Mouse (Mus musculus) heart, embryonic 16.5 days (tissue): ENCODE measurements around the gene Cyp17a1. TPM values are rescaled to one million over a fixed set of nuclear protein-coding genes. Genes with fewer than 3 reads are reported as not detected.
A peak's percentile ranks its signal among the peaks of the same experiment; 100 is the strongest.

Source experiments
- ATAC-seq: fragments of 200-750 bp; cut with Nextera tagmentation; replicated peaks from 2 replicates; pipeline ENCODE4 v1.8.0; 2017; ENCODE audit warnings: moderate number of reproducible peaks; ENCODE audit not compliant: insufficient read depth, low FRiP score; ENCODE audit errors: extremely low read depth
- H3K27ac ChIP-seq: fragments of 300-500 bp; sonication (generic); 2 replicates; pipeline ENCODE4 v1.5.1; 2014; ENCODE audit warnings: mild to moderate bottlenecking, low read length, control low read depth, moderate library complexity
- H3K27me3 ChIP-seq: fragments of 300-500 bp; sonication (generic); 2 replicates; pipeline ENCODE4 v1.6.1; 2014; ENCODE audit warnings: low read length, mixed read lengths; ENCODE audit not compliant: control insufficient read depth, insufficient read depth
- H3K36me3 ChIP-seq: fragments of 300-500 bp; sonication (generic); 2 replicates; pipeline ENCODE4 v1.6.1; 2014; ENCODE audit not compliant: control insufficient read depth, insufficient read depth
- H3K4me1 ChIP-seq: fragments of 300-500 bp; sonication (generic); 2 replicates; pipeline ENCODE4 v1.6.1; 2014; ENCODE audit warnings: low read length, mixed read lengths; ENCODE audit not compliant: control insufficient read depth, insufficient read depth
- H3K4me2 ChIP-seq: fragments of 300-500 bp; sonication (generic); 2 replicates; pipeline ENCODE4 v1.6.1; 2014; ENCODE audit warnings: low read depth, mild to moderate bottlenecking, control low read depth, low read length
- H3K4me3 ChIP-seq: fragments of 300-500 bp; sonication (generic); 2 replicates; pipeline ENCODE4 v1.5.1; 2014; ENCODE audit warnings: mild to moderate bottlenecking, control low read depth, low read length
- H3K9ac ChIP-seq: fragments of 300-500 bp; sonication (generic); 2 replicates; pipeline ENCODE4 v1.6.1; 2014; ENCODE audit warnings: low read length, control low read depth
- H3K9me3 ChIP-seq: fragments of 300-500 bp; sonication (generic); replicated peaks from 2 replicates; pipeline ENCODE4 v1.6.1; 2016; ENCODE audit warnings: low read length; ENCODE audit not compliant: control insufficient read depth
- WGBS: fragments of 180-500 bp; shearing (Covaris S2); extraction: QIAGEN DNeasy Blood & Tissue Kit; methylation state at CpG from one replicate; pipeline ENCODE4 v1.1.7; 2014; 5-methylcytosine and 5-hydroxymethylcytosine counted together
- polyA plus RNA-seq: library from polyadenylated mRNA; unstranded; fragments of >200 nt; fragmentation: Nextera tagmentation; extraction: Ambion mirVana; gene quantifications from 2 replicates; pipeline ENCODE4 v1.2.1, GENCODE M21; 2015

The Cyp17a1 gene
- polyA plus RNA-seq, result 1.00 and 1.7 TPM in 2 replicates

DNA sequence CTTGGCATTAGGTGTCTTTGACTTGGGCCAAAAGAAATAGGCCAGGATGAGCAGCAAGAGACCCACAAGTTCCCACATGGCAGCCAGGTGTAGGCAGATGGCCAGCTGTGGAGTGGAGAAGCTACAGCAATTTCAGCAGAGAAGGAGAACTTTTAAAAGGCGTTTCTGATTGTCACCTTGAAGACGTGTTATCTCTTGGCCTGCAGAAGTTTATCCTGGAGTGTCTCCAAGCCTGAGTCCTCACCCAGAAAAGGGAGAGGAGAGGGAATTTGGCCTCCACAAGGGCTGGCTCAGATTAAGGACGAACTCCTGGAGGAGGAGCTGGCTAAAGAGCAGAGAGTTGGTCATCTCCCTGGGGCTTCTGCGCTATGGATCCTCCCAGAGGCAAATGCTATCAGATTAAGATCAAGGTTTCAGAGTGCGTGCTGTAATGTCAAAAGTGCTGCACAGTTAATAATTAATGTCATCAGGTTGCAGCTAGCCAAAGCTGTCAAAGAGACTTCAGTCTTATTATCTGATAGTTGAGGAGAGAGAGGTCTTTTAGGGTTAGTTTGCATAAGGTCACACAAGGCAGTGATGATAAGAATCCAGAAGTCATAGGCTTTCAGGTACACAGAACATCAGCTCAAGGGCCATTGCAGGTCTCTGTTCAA, at the start of gene Cyp17a1:
TSS of gene Cyp17a1 (minus strand) at position 407 of the 653 bp plus-strand sequence.
- ATAC-seq, result no peak
- no peaks in the 10 kb centered on the region for H3K27me3 ChIP-seq
- H3K36me3 ChIP-seq, result no peaks in the 10 kb centered on the region
- H3K4me2 ChIP-seq, result no peak within 1 kb of the TSS
- H3K4me3 ChIP-seq, result no peak within 1 kb of the TSS
- no peaks in the 10 kb centered on the region for H3K9me3 ChIP-seq
- no peak within 1 kb of the TSS for H3K9ac ChIP-seq
- no peak within 1 kb of the TSS for H3K27ac ChIP-seq
- H3K4me1 ChIP-seq, result 0 out of 2 replicates have a peak, but pooled peaks cover 3% of the 10 kb centered on the region
- 28% methylated on average over 5 of the region's 5 CpGs for WGBS

DNA sequence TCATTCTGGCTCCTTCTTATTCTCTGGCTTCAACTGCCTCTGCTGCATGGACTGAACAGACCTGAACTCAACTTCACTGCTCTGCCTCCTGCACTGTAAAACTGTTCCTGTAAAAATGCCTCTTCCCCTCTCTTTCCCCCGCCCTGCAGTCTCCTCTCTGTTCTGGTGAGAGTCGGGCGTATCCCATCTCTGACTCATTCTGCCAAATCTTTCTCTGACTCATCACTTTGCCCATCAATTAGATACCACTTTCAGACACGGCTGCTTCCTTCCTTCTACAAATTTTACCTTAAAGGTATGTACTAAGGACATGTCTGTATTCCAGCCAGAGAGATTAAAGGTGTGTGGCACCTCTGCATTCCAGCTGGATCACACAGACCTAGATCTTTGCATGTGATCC, 45.2 kb upstream of the Cyp17a1 start:
- no peak overlapping the region for H3K9ac ChIP-seq
- H3K9me3 ChIP-seq, result peaks cover 6% of the 10 kb centered on the region
- no peak overlapping the region for H3K4me3 ChIP-seq
- no peak overlapping the region for H3K27ac ChIP-seq
- no peak for ATAC-seq
- no peaks in the 10 kb centered on the region for H3K4me1 ChIP-seq
- no peaks in the 10 kb centered on the region for H3K27me3 ChIP-seq
- 68% methylated on average over 4 of the region's 4 CpGs for WGBS
- no peak overlapping the region for H3K4me2 ChIP-seq
- H3K36me3 ChIP-seq, result peaks cover 19% of the 10 kb centered on the region

DNA sequence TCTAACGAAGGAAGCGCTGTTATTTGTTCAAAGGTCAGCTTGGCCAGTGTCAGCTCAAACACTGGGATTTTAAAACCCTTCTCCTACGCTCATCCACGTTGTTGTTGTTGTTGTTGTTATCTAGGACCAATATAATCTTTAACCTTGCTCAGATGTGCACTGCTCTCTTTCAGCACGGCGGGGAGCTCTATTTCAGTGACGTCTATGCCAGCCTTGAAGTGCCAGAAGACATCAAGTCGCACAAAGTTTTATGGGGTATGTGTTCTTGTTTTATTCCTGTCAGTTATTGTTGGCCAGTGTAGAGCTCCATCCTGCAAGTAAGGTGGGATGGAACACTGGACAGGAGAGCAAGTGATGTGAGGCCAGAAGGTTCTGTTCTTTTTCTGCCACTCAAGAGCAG, 42.0 kb upstream of the Cyp17a1 start:
- peaks cover 6% of the 10 kb centered on the region for H3K9me3 ChIP-seq
- H3K4me3 ChIP-seq, result no peak overlapping the region
- no peak overlapping the region for H3K27ac ChIP-seq
- no peak for ATAC-seq
- H3K4me2 ChIP-seq, result no peak overlapping the region
- peaks cover 20% of the 10 kb centered on the region for H3K36me3 ChIP-seq
- WGBS, result 83% methylated on average over 8 of the region's 8 CpGs
- no peak overlapping the region for H3K9ac ChIP-seq
- no peaks in the 10 kb centered on the region for H3K27me3 ChIP-seq
- H3K4me1 ChIP-seq, result no peaks in the 10 kb centered on the region

DNA sequence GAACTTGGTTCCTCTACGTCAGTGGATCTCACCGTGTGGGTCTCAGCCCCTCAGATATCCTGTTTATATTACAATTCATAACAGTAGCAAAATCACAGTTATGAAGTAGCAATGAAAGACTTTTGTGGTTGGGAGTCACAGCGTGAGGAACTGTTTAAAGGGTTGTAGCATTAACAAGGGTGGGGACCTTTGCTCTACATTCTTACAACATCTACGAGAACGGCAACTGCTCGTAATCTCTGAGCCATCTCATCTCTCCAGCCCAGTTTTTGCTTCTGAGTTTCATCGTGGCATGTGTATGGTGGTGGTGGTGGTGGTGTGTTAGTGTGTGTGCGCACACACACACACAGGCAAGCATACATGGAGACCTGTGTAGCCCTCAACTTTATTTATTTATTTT, 41.3 kb upstream of the Cyp17a1 start:
- 89% methylated on average over 8 of the region's 8 CpGs for WGBS
- Histone ChIP-seq H3K4me3 (no peak overlapping the region), H3K36me3 (peaks cover 15% of the 10 kb centered on the region), H3K4me1 (no peaks in the 10 kb centered on the region), H3K27ac (no peak overlapping the region), H3K9ac (no peak overlapping the region), H3K9me3 (peaks cover 6% of the 10 kb centered on the region), H3K27me3 (no peaks in the 10 kb centered on the region), H3K4me2 (no peak overlapping the region)
- ATAC-seq, result no peak

DNA sequence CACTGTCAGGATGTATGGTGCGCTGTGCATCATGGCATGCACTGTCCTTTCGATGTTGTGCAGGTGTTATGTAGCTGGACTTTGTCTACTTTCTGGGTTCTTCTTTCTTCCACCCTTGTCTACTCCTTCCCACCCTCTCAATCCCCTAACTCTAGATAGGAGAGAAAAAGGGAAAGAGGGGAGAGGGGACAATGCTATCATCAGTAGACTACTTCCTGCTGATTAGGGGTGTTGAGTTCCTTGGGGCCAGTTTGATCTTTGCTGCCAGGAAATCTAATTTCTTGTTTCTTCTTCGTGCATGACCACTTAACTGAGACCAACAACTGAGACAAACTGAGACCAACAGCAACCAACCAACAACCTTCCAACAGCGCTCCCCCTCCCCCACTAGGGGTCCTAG, 37.6 kb upstream of the Cyp17a1 start:
- Histone ChIP-seq H3K9me3 (no peaks in the 10 kb centered on the region), H3K36me3 (peaks cover 3% of the 10 kb centered on the region; the same call in 1 of the 2 replicates), H3K4me3 (no peak overlapping the region), H3K27me3 (no peaks in the 10 kb centered on the region), H3K4me2 (no peak overlapping the region), H3K9ac (no peak overlapping the region), H3K4me1 (peaks cover 10% of the 10 kb centered on the region; the same call in 1 of the 2 replicates), H3K27ac (no peak overlapping the region)
- ATAC-seq, result no peak
- WGBS, result 79% methylated on average over 4 of the region's 4 CpGs

DNA sequence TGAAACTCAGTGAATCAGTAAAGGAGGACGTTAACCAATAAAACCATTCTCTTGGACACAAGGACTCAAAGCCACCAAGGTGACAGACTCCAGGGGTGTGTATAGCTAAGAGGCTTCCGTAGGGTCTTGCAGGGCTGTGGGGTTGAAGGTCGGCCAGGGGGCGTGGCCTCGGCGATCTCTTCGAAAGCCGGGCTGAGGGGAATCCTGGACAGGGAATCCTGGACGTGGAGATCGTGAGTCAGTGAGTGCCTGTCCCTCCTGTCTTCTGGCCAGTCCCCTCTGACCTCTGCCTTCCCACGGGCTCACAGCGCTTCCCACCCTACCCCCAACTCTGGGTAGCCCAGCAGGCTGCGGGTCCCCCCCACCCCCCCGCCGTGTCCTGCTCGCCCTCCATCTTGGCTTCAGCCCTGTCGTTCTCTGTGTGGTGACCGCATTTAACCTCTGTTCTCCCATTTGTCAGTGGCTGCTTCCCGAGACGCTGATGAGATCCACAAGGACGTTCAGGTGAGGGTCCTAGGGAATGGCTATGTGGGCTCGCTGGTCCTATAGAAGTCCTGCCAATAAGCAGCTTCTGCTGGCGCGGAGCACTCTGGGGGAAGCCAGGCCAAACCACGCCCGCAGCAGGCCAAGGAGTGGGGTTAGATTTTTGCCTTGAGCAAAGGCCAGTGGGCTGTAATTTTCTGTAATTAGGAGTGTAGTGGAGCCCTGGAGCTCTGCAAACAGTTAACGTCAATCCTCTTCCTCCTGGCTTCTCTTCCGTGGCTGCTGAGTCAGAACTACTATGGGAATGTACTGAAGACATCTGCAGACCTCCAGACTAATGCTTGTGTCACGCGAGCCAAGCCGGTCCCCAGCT, 34.6 kb upstream of the Cyp17a1 start, which contains the start of gene As3mt:
TSS of gene As3mt (plus strand) at position 163 of the 856 bp plus-strand sequence.
- H3K27me3 ChIP-seq, result peaks cover 2% of the 10 kb centered on the region; the same call in 1 of the 2 replicates
- peak; percentile 68 for ATAC-seq
- H3K36me3 ChIP-seq, result peaks cover 3% of the 10 kb centered on the region; the same call in 1 of the 2 replicates
- peaks cover 11% of the 10 kb centered on the region; the same call in 1 of the 2 replicates for H3K4me1 ChIP-seq
- peak within 1 kb of the TSS; percentile 73 for H3K27ac ChIP-seq
- peak within 1 kb of the TSS; percentile 81 for H3K4me2 ChIP-seq
- H3K9me3 ChIP-seq, result no peaks in the 10 kb centered on the region
- H3K9ac ChIP-seq, result peak within 1 kb of the TSS; percentile 75
- WGBS, result 5% methylated on average over 31 of the region's 31 CpGs
- H3K4me3 ChIP-seq, result peak within 1 kb of the TSS; percentile 59

DNA sequence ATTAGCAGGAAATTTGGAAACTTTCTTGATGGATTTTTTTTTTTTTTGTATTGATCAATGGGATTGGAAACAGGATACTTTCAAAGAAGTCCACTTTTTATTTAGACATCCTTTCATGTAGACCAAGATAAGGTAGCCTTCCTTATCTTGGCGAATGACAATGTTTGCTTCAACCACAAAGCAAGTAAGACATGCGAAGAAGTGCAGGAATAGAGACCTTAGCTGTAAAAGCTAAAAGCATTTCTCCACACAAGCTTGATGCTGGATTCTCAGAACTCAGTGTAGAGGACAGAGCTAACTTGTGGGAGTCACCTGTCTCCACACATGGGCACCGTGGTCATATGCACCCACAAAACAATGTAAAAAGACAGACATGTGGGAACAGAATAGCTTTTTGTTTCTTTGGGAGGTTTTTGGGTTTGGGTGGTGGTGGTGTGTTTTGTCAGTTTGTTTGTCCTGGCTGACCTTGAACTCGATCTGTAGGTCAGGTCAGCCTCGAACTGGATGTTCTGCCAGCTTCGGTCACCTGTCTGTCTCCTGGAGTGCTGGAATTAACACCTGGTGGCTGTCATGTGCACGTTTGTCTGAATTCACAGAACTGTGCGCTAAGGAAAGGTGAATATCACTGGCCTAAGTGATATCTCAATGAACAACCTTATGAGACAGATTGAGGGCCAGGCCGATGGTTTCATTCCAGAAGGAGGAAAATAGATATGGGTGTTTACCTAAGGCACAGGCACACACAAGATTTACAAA, 33.7 kb upstream of the Cyp17a1 start:
- Histone ChIP-seq H3K27me3 (peaks cover 2% of the 10 kb centered on the region; the same call in 1 of the 2 replicates), H3K4me1 (peaks cover 11% of the 10 kb centered on the region; the same call in 1 of the 2 replicates), H3K36me3 (peaks cover 3% of the 10 kb centered on the region; the same call in 1 of the 2 replicates), H3K4me3 (peak overlapping the region; percentile 59), H3K9ac (peak overlapping the region; percentile 75; the same call in 1 of the 2 replicates), H3K9me3 (no peaks in the 10 kb centered on the region), H3K4me2 (peak overlapping the region; percentile 81), H3K27ac (no peak overlapping the region)
- ATAC-seq, result no peak
- WGBS, result 53% methylated on average over 9 of the region's 9 CpGs

DNA sequence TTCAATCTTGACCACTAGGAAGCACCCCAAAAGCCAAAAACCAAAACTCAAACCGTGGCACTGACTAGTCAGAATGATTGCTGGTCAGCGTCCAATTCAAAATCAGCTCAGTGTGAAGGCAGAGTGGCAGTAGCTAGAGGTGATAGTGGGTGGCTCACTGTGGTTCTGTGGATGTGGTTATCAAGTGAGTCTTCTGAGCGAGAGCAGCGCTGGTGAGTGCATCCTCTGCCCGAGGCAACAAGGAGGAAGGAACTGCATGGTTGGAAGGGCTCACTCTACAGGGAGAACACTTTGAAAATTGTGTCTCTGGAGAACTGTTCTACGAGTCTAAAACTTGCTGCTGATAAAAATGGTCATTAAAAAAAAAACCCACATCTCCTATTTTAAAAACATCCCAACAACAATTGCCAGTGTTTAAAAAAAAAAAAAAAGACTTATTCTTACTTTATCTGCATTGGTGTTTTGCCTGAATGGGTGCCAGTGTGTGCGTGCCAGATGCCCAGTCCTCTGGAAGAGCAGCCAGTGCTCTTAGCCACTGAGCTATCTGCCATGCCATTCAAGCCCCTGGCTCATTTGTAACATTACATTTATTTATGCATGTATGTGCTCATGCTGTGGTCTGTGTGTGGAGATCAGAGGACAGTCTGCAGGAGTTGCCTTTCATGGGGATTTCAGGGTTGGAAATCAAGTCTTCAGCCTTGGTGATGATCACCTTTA, 33.0 kb upstream of the Cyp17a1 start:
- H3K9ac ChIP-seq, result no peak overlapping the region
- no peak for ATAC-seq
- no peaks in the 10 kb centered on the region for H3K9me3 ChIP-seq
- WGBS, result 39% methylated on average over 7 of the region's 7 CpGs
- H3K4me3 ChIP-seq, result no peak overlapping the region
- H3K27ac ChIP-seq, result no peak overlapping the region
- H3K27me3 ChIP-seq, result peaks cover 2% of the 10 kb centered on the region; the same call in 1 of the 2 replicates
- peaks cover 11% of the 10 kb centered on the region; the same call in 1 of the 2 replicates for H3K4me1 ChIP-seq
- no peak overlapping the region for H3K4me2 ChIP-seq
- H3K36me3 ChIP-seq, result peaks cover 4% of the 10 kb centered on the region; the same call in 1 of the 2 replicates
